Mouse (Mus musculus) CH12.LX (cell line): ENCODE results near the gene Copg2. TPM values are rescaled to one million over a fixed set of nuclear protein-coding genes. Genes with fewer than 3 reads are reported as not detected.

Experiments
- DNase-seq: peaks from one replicate; pipeline ENCODE4 v3.0.0-alpha.2; 2013; ENCODE audit errors: extremely low read depth
- H3K27ac ChIP-seq: 2 replicates; pipeline ENCODE4 v1.5.1; 2012; ENCODE audit warnings: low read depth, mild to moderate bottlenecking, control low read depth, moderate library complexity; ENCODE audit not compliant: insufficient read depth
- H3K27me3 ChIP-seq: replicated peaks from 2 replicates; pipeline ENCODE3; 2012; ENCODE audit warnings: inconsistent platforms
- H3K36me3 ChIP-seq, 2 experiments: replicated peaks in 1 of 2; 2 replicates each; pipeline versions ENCODE3 to v1.6.1; 2012; ENCODE audit warnings: inconsistent platforms in 1 of 2, low read length in 1 of 2, mild to moderate bottlenecking in 1 of 2, mixed read lengths in 1 of 2, moderate library complexity in 1 of 2; ENCODE audit not compliant: control insufficient read depth in 1 of 2, insufficient read depth in 1 of 2
- H3K4me1 ChIP-seq, 2 experiments: 2 replicates each; pipeline ENCODE4 v1.6.1; 2012; ENCODE audit warnings: inconsistent platforms in 1 of 2, moderate library complexity in 1 of 2; ENCODE audit not compliant: insufficient read depth in 2 of 2, control insufficient read depth in 1 of 2
- H3K4me2 ChIP-seq: 2 replicates; pipeline ENCODE4 v1.6.1; 2012; ENCODE audit warnings: low read depth, mild to moderate bottlenecking, control low read depth; ENCODE audit not compliant: poor library complexity, insufficient read depth, severe bottlenecking
- H3K4me3 ChIP-seq, 3 experiments: fragments of 150-350 bp in 1 of 3; sonication (generic) in 1 of 3; replicated peaks in 1 of 3; 2 replicates each; pipeline versions ENCODE3 to v1.5.1; 2011 to 2012; ENCODE audit warnings: low read depth in 2 of 3, low read length in 2 of 3, mild to moderate bottlenecking in 2 of 3, moderate library complexity in 2 of 3, control low read depth in 1 of 3, improper control_type of control experiment in 1 of 3, inconsistent platforms in 1 of 3, mixed read lengths in 1 of 3; ENCODE audit not compliant: poor library complexity in 1 of 3
- H3K79me2 ChIP-seq: replicated peaks from 2 replicates; pipeline ENCODE4 v1.6.1; 2012; ENCODE audit warnings: mild to moderate bottlenecking, moderate library complexity; ENCODE audit not compliant: control insufficient read depth, poor library complexity, insufficient read depth, severe bottlenecking; ENCODE audit errors: extremely low read depth
- H3K9ac ChIP-seq: 2 replicates; pipeline ENCODE4 v1.6.1; 2012; ENCODE audit warnings: low read depth, mild to moderate bottlenecking, control low read depth, moderate library complexity; ENCODE audit not compliant: insufficient read depth
- H3K9me3 ChIP-seq: replicated peaks from 2 replicates; pipeline ENCODE3; 2012; ENCODE audit warnings: low read length, inconsistent platforms, mixed read lengths
- CHD2 ChIP-seq: IDR thresholded peaks from 2 replicates; pipeline ENCODE4 v1.6.1; 2011; ENCODE audit warnings: low read length, improper control_type of control experiment
- CTCF ChIP-seq, 2 experiments: IDR thresholded peaks in 1 of 2; conservative IDR thresholded peaks in 1 of 2; 2 replicates each; pipeline ENCODE4 v1.5.1; 2011 to 2012; ENCODE audit warnings: low read depth in 2 of 2, low read length in 2 of 2, improper control_type of control experiment in 1 of 2, inconsistent platforms in 1 of 2, mild to moderate bottlenecking in 1 of 2, moderate library complexity in 1 of 2
- E2F4 ChIP-seq: IDR thresholded peaks from 2 replicates; pipeline ENCODE4 v1.6.1; 2011; ENCODE audit warnings: low read depth, low read length, improper control_type of control experiment; ENCODE audit not compliant: insufficient replicate concordance
- ELF1 ChIP-seq: IDR thresholded peaks from 2 replicates; pipeline ENCODE4 v1.6.1; 2014; ENCODE audit warnings: low read depth, mild to moderate bottlenecking, inconsistent platforms, low read length, improper control_type of control experiment
- EP300 ChIP-seq: IDR thresholded peaks from 2 replicates; pipeline ENCODE4 v1.6.1; 2011; ENCODE audit warnings: low read length, improper control_type of control experiment
- GABPA ChIP-seq: IDR thresholded peaks from 2 replicates; pipeline ENCODE4 v1.6.1; 2012; ENCODE audit warnings: low read depth, low read length, improper control_type of control experiment, inconsistent platforms; ENCODE audit not compliant: insufficient replicate concordance
- HCFC1 ChIP-seq: IDR thresholded peaks from 2 replicates; pipeline ENCODE4 v1.6.1; 2012; ENCODE audit warnings: low read depth, mild to moderate bottlenecking, inconsistent platforms, low read length, improper control_type of control experiment
- IRF4 ChIP-seq: IDR thresholded peaks from 2 replicates; pipeline ENCODE4 v1.6.1; 2014; ENCODE audit warnings: low read depth, mild to moderate bottlenecking, inconsistent platforms, low read length, improper control_type of control experiment
- JUN ChIP-seq: IDR thresholded peaks from 2 replicates; pipeline ENCODE4 v1.6.1; 2011; ENCODE audit warnings: low read depth, mild to moderate bottlenecking, low read length, improper control_type of control experiment, moderate library complexity; ENCODE audit not compliant: insufficient read depth
- JUND ChIP-seq: conservative IDR thresholded peaks from 2 replicates; pipeline ENCODE4 v1.6.1; 2011; ENCODE audit warnings: low read depth, low read length, improper control_type of control experiment
- KAT2A ChIP-seq: IDR thresholded peaks from 2 replicates; pipeline ENCODE4 v1.6.1; 2012; ENCODE audit warnings: low read length, improper control_type of control experiment, inconsistent platforms; ENCODE audit not compliant: insufficient replicate concordance
- MAFK ChIP-seq: IDR thresholded peaks from 2 replicates; pipeline ENCODE4 v1.6.1; 2011; ENCODE audit warnings: low read length, improper control_type of control experiment; ENCODE audit not compliant: insufficient replicate concordance
- MAX ChIP-seq: IDR thresholded peaks from 2 replicates; pipeline ENCODE4 v1.6.1; 2011; ENCODE audit warnings: low read length, improper control_type of control experiment
- MEF2A ChIP-seq: IDR thresholded peaks from 2 replicates; pipeline ENCODE4 v1.6.1; 2014; ENCODE audit warnings: low read depth, mild to moderate bottlenecking, inconsistent platforms, low read length, improper control_type of control experiment, borderline replicate concordance
- MYC ChIP-seq: IDR thresholded peaks from 2 replicates; pipeline ENCODE4 v1.6.1; 2011; ENCODE audit warnings: low read depth, mild to moderate bottlenecking, improper control_type of control experiment, low read length
- NELFE ChIP-seq: IDR thresholded peaks from 2 replicates; pipeline ENCODE4 v1.6.1; 2011; ENCODE audit warnings: low read depth, low read length, improper control_type of control experiment
- NRF1 ChIP-seq: IDR thresholded peaks from 2 replicates; pipeline ENCODE4 v1.6.1; 2014; ENCODE audit warnings: low read depth, mild to moderate bottlenecking, inconsistent platforms, low read length, improper control_type of control experiment, moderate library complexity
- PAX5 ChIP-seq: IDR thresholded peaks from 2 replicates; pipeline ENCODE4 v1.6.1; 2012; ENCODE audit warnings: low read length, inconsistent platforms, mixed read lengths
- POLR2A ChIP-seq: IDR thresholded peaks from 2 replicates; pipeline ENCODE4 v1.6.1; 2011; ENCODE audit warnings: low read depth, mild to moderate bottlenecking, improper control_type of control experiment, low read length
- RAD21 ChIP-seq: IDR thresholded peaks from 2 replicates; pipeline ENCODE4 v1.6.1; 2011; ENCODE audit warnings: low read depth, mild to moderate bottlenecking, low read length, improper control_type of control experiment, moderate library complexity
- RCOR1 ChIP-seq: conservative IDR thresholded peaks from 2 replicates; pipeline ENCODE4 v1.6.1; 2012; ENCODE audit warnings: low read depth, mild to moderate bottlenecking, inconsistent platforms, low read length, improper control_type of control experiment
- SIN3A ChIP-seq: IDR thresholded peaks from 2 replicates; pipeline ENCODE4 v1.6.1; 2012; ENCODE audit warnings: low read length, improper control_type of control experiment, inconsistent platforms
- SMC3 ChIP-seq: IDR thresholded peaks from 2 replicates; pipeline ENCODE4 v1.6.1; 2011; ENCODE audit warnings: low read depth, low read length, improper control_type of control experiment
- TCF12 ChIP-seq: IDR thresholded peaks from 2 replicates; pipeline ENCODE4 v1.6.1; 2014; ENCODE audit warnings: low read depth, mild to moderate bottlenecking, inconsistent platforms, low read length, improper control_type of control experiment
- UBTF ChIP-seq: IDR thresholded peaks from 2 replicates; pipeline ENCODE4 v1.6.1; 2012; ENCODE audit warnings: low read depth, mild to moderate bottlenecking, inconsistent platforms, low read length, improper control_type of control experiment, moderate library complexity
- USF1 ChIP-seq: IDR thresholded peaks from 2 replicates; pipeline ENCODE4 v1.6.1; 2014; ENCODE audit warnings: low read depth, mild to moderate bottlenecking, inconsistent platforms, low read length, improper control_type of control experiment
- ZMIZ1 ChIP-seq: IDR thresholded peaks from 2 replicates; pipeline ENCODE4 v1.6.1; 2012; ENCODE audit warnings: low read depth, mild to moderate bottlenecking, inconsistent platforms, low read length, improper control_type of control experiment
- dilution Hi-C: fragments of 300-500 bp; cut with MboI; formaldehyde crosslinking; loops from 2 replicates; pipeline ENCODE4 v1.14.3; 2020; ENCODE audit warnings: low sequenced_read_pairs; ENCODE audit not compliant: extremely low pct_unique_long_range_greater_than_20kb, extremely low pct_ligation_motif_present
- in situ Hi-C: fragments of 300-500 bp; cut with MboI; formaldehyde crosslinking; loops from 3 replicates; pipeline ENCODE4 v1.14.3; 2019; ENCODE audit warnings: low sequenced_read_pairs, low pct_ligation_motif_present, low pct_unique_long_range_greater_than_20kb, mixed read lengths
- polyA plus RNA-seq: library from polyadenylated mRNA; unstranded; fragments of >175 nt; gene quantifications from 2 replicates; pipeline ENCODE4 v1.2.1, GENCODE M21; 2012; ENCODE audit warnings: low read depth; ENCODE audit not compliant: insufficient read length
- total RNA-seq, 2 experiments: library from RNA; depleted of rRNA; stranded (reverse); fragments of 300-350 nt in 1 of 2; fragments of >200 nt in 1 of 2; gene quantifications; 2 replicates each; pipeline ENCODE4 v1.2.3; 2012 to 2014

Gene Copg2
- total and polyA plus RNA-seq, 3 experiments = 23.3 to 43.7 (median 28.9) TPM

DNA sequence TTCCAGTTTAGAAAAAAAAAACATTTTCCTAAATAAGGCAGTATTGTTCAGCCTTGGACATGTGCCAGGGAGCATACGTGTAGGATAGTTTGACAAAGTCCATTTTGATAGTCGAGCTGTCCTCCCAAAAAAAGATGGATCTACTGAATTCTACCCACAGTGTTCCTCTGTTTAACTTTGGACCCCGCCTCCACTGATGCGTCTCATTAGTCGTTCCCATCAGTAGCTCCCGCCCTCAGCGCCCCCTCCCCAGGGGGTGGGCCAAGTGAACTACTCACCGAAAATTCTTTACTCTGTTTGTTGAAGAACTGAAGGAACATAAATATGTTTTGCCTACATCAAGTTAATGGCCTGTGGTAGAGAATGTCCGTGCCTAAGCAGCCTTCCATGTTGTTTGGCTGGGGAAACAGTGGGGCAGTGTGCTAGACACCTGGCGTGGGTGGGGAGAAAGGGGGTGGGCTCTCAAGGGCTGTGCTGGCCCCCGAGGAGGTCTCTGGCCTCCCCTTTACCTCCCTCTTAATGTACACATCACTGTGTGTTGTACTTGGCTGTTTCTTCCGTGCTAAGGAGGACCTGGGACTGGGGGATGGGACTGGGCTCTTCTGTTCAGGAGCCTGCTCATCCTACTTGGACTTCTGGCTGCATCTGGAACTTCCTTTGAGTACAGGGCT lies 166.2 kb downstream of the Copg2 start:
- no peaks in the 10 kb centered on the region for H3K36me3 ChIP-seq
- H3K4me3 ChIP-seq = no peak overlapping the region
- peaks cover 2% of the 10 kb centered on the region for H3K9me3 ChIP-seq
- H3K79me2 ChIP-seq = no peaks in the 10 kb centered on the region
- dilution Hi-C loops = no loop called here
- TF ChIP-seq ELF1 (no peak), ZMIZ1 (no peak), E2F4 (no peak), TCF12 (no peak), MYC (no peak), NELFE (no peak), KAT2A (no peak), MAX (no peak), NRF1 (no peak), MAFK (no peak), IRF4 (no peak)
- DNase-seq = no peak
- no peaks in the 10 kb centered on the region for H3K27me3 ChIP-seq
- no peak overlapping the region for H3K27ac ChIP-seq
- in situ Hi-C loops = no loop called here
- no peaks in the 10 kb centered on the region for H3K4me1 ChIP-seq
- no peak overlapping the region for H3K9ac ChIP-seq
- H3K4me2 ChIP-seq = peak overlapping the region; percentile 19; the same call in 1 of the 2 replicates

DNA sequence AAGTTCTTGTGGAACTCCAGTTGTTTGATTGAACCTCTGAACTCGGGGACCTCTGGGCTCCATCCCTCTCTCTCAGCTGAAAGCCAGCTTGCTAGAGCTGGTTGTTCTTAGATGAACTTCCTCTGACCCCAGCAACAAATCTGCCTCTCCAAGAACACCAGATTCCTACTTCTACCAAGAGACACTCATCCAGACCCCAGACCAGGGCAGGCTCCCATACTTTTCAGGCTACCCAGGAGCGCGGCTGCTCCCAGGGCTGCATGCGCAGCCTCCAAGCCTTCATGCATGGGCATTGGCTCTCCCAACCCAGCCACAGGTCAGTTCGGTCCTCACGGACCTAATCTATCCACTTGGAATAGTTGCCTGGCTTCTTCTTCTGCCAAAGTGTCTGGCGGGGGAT lies 173.3 kb downstream of the Copg2 start, which contains the start of gene Mest:
TSS of gene Mest (plus strand) at position 217 of the 400 bp plus-strand sequence.
- no peak for TF ChIP-seq RCOR1
- TF ChIP-seq PAX5 = no peak
- TF ChIP-seq MAFK = no peak
- no peak for TF ChIP-seq USF1
- TF ChIP-seq CHD2 = no peak
- no peak for TF ChIP-seq TCF12
- no peak for TF ChIP-seq RAD21
- TF ChIP-seq GABPA = no peak
- no peak for TF ChIP-seq POLR2A
- TF ChIP-seq HCFC1 = no peak
- TF ChIP-seq JUND = no peak
- TF ChIP-seq NELFE = no peak
- no peak for TF ChIP-seq SMC3
- TF ChIP-seq MEF2A = no peak
- no peak for TF ChIP-seq EP300
- TF ChIP-seq SIN3A = no peak
- no peak for TF ChIP-seq JUN
- no peak for TF ChIP-seq MYC
- TF ChIP-seq UBTF = no peak
- TF ChIP-seq CTCF (conservative IDR thresholded peaks at IDR 0.05 in 1 of 2, IDR thresholded peaks at IDR 0.05 in 1 of 2; ENCODE audit: low read depth in 2 of 2, low read length in 2 of 2) = no peak
- H3K9me3 ChIP-seq = no peaks in the 10 kb centered on the region
- in situ Hi-C loops (no loop called here), dilution Hi-C loops (no loop called here)
- no peak for DNase-seq
- H3K27me3 ChIP-seq = no peaks in the 10 kb centered on the region
- no peaks in the 10 kb centered on the region for H3K36me3 ChIP-seq
- H3K4me3 ChIP-seq = no peak within 1 kb of the TSS
- no peak within 1 kb of the TSS for H3K27ac ChIP-seq
- no peaks in the 10 kb centered on the region for H3K4me1 ChIP-seq
- H3K79me2 ChIP-seq = no peaks in the 10 kb centered on the region
- peak within 1 kb of the TSS; percentile 15; the same call in 1 of the 2 replicates for H3K4me2 ChIP-seq
- H3K9ac ChIP-seq = no peak within 1 kb of the TSS
